Mouse (Mus musculus) erythroblast, embryonic 14.5 days (primary cell): ENCODE measurements around the gene Golph3. TPM values are rescaled to one million over a fixed set of nuclear protein-coding genes. Genes with fewer than 3 reads are reported as not detected.

ENCODE experiments used
- H3K27me3 ChIP-seq: 2 replicates; pipeline ENCODE4 v1.6.1; 2012; ENCODE audit warnings: inconsistent platforms; ENCODE audit not compliant: control insufficient read depth
- H3K36me3 ChIP-seq: 2 replicates; pipeline ENCODE4 v1.6.1; 2012; ENCODE audit warnings: mild to moderate bottlenecking, inconsistent platforms; ENCODE audit not compliant: control insufficient read depth
- H3K4me1 ChIP-seq: 2 replicates; pipeline ENCODE4 v1.6.1; 2012; ENCODE audit warnings: inconsistent platforms; ENCODE audit not compliant: control insufficient read depth
- H3K4me3 ChIP-seq: replicated peaks from 2 replicates; pipeline ENCODE3; 2012; ENCODE audit warnings: moderate library complexity, mild to moderate bottlenecking, inconsistent platforms
- H3K9me3 ChIP-seq: 2 replicates; pipeline ENCODE4 v1.6.1; 2012; ENCODE audit warnings: low read length, inconsistent platforms, mixed read lengths; ENCODE audit not compliant: control insufficient read depth
- GATA1 ChIP-seq: IDR thresholded peaks from 2 replicates; pipeline ENCODE4 v1.6.1; 2012; ENCODE audit warnings: low read length, inconsistent platforms, mixed read lengths
- TAL1 ChIP-seq: IDR thresholded peaks from 3 replicates; pipeline ENCODE4 v1.6.1; 2012; ENCODE audit warnings: low read length, inconsistent platforms, mixed read lengths
- polyA plus RNA-seq: library from polyadenylated mRNA; stranded (reverse); fragments of >175 nt; gene quantifications from 2 replicates; pipeline ENCODE4 v1.2.3, GENCODE M21; 2012

Gene Golph3
- 20.6 and 30.2 TPM in 2 replicates for polyA plus RNA-seq

GRCm38 (mm10) chr15:12321091-12321787, at the start of gene Golph3:
TSS of gene Golph3 (plus strand) at chr15:12321450.
- peaks cover 22% of the 10 kb centered on the region for H3K36me3 ChIP-seq
- peaks cover 48% of the 10 kb centered on the region for H3K4me1 ChIP-seq
- H3K4me3 ChIP-seq, result peak within 1 kb of the TSS; percentile 99
- H3K27me3 ChIP-seq, result peaks cover 11% of the 10 kb centered on the region
- no peak for TF ChIP-seq TAL1
- TF ChIP-seq GATA1, result no peak
- H3K9me3 ChIP-seq, result no peaks in the 10 kb centered on the region

DNA sequence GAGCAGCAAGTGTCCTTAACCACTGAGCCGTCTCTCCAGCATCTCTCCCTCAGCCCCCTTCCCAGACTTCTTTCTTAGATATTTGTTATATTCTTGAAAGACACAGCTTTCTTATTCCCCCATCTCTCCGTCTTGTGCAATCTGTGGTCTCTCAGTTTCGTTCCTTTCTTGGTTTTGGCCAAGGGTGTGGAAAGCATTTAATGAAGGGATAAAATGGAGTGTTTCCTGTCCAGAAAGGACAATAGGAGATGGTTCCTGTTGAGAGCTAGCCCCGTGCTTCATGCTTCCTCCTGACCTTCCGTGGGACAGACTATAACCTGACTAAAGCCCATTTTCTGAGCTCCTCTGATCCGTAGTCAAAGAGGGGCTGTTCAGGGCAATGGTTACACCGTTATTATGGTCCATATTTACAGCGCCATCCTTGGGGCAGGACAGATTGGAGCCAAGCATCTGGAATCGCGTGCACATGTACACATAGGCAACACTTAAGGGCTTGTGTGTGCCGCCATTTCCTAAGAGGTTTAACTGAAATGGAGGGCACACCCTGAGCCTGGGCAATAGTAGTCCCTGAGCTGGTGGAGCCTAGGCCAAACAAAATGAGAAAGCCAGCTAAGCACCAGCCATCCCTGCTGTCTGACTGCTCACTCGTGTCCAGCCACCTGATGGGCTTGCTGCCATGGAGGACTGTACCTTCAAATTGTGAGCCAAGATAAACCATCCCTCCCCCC, 47.8 kb upstream of the Golph3 start:
- no peak overlapping the region for H3K4me3 ChIP-seq
- H3K36me3 ChIP-seq, result peaks cover 29% of the 10 kb centered on the region
- TF ChIP-seq TAL1 (no peak), GATA1 (no peak)
- no peaks in the 10 kb centered on the region for H3K9me3 ChIP-seq
- H3K4me1 ChIP-seq, result peaks cover 21% of the 10 kb centered on the region
- no peaks in the 10 kb centered on the region for H3K27me3 ChIP-seq

DNA sequence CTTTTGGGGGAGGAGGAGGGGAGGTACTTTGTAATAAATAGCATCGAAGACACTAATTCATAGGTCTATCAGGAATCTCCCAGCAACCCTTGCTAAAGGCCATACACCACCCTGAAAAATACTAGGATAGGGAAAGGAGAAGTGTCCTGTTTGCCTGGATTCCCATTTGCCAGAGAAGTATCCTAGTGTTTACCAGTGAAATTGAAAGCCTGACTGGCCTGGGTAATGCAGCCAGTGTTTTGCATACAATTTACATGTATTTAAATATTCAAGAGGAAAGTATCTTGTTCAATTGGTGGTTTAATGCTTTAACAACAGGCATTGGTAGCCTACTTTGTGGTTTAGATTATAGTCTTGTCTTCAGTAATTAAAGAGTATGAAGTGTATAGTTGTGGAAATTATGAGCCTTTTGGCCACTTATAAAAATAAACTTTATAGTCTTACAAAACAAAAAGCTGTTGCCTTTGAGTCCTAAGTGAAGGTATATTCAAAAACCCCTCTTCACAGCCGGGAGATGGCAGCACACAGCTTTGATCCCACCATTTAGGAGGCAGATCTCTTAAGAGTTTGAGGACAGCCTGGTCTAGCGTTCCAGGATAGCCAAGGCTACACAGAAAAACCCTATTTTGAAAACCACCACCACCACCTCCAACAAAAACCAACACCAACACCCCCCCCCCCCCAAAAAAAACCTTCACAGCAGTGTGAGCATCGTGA, 47.0 kb upstream of the Golph3 start:
- no peaks in the 10 kb centered on the region for H3K27me3 ChIP-seq
- H3K4me1 ChIP-seq, result peaks cover 21% of the 10 kb centered on the region
- H3K9me3 ChIP-seq, result no peaks in the 10 kb centered on the region
- TF ChIP-seq GATA1, result no peak
- TF ChIP-seq TAL1, result no peak
- H3K4me3 ChIP-seq, result no peak overlapping the region
- peaks cover 22% of the 10 kb centered on the region for H3K36me3 ChIP-seq

DNA sequence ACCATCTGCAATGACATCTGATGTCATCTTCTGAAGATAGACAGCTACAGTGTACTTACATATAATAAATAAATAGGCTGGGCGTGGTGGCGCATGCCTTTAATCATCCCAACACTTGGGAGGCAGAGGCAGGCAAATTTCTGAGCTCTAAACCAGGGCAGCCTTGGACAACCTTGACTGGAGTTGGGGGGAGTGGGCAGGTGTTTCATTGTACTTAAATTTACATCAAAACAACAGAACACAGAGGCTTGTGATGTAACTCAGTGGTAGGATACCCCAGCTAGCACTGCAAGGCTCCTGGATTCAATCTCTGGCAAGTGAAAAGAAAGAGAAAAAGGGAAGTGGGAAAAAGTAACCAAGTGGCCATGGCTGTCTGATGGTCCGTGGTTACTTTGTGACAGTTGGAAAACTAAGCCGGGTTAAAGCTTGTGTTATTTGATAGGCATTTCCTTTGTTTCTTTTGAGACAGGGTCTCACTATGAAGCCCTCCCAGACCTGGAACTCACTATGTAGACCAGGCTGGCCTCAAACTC, 46.1 kb upstream of the Golph3 start:
- peaks cover 13% of the 10 kb centered on the region for H3K36me3 ChIP-seq
- H3K4me1 ChIP-seq, result peaks cover 21% of the 10 kb centered on the region
- no peaks in the 10 kb centered on the region for H3K27me3 ChIP-seq
- H3K4me3 ChIP-seq, result no peak overlapping the region
- H3K9me3 ChIP-seq, result no peaks in the 10 kb centered on the region
- TF ChIP-seq GATA1 (no peak), TAL1 (no peak)

DNA sequence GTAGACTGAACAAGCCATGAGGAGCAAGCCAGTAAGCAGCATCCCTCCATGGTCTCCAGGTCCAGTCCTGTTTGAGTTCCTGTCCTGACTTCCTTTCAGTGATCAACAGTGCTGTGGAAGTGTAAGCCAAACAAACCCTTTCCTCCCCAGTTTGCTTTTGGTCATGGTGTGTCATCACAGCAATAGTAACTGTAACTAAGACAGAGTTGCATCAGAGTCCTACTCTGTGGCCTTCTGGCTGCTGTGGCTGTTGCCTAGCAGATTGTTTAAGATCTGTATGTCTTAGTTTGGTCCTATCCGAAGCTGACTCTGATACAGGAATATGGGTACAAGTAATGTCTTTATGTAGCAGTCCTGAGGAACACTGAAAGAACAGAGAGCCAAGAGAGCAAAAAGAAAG, 41.4 kb upstream of the Golph3 start:
- no peaks in the 10 kb centered on the region for H3K27me3 ChIP-seq
- no peak overlapping the region for H3K4me3 ChIP-seq
- no peaks in the 10 kb centered on the region for H3K36me3 ChIP-seq
- peaks cover 6% of the 10 kb centered on the region for H3K9me3 ChIP-seq
- H3K4me1 ChIP-seq, result no peaks in the 10 kb centered on the region
- TF ChIP-seq GATA1 (no peak), TAL1 (no peak)

- Histone ChIP-seq H3K9me3 (peaks cover 6% of the 10 kb centered on the region), H3K27me3 (no peaks in the 10 kb centered on the region), H3K4me3 (no peak overlapping the region), H3K4me1 (no peaks in the 10 kb centered on the region), H3K36me3 (no peaks in the 10 kb centered on the region)
- TF ChIP-seq TAL1 (no peak), GATA1 (no peak)
Measured at GRCm38 (mm10) chr15:12284794-12285534, 36.3 kb upstream of the Golph3 start.

DNA sequence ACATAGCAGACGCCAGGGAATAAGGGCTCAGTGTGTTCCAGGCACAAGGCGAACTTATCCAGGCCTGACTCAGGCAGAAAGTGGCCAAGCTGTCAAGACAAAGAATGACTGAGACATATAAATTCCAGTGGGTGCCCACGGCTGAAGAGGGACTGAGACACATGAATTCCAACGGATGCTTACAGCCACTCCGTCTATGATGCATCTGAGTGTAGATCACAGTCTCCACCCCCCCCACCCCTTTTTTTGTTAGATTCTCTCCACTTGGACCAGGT, 35.8 kb upstream of the Golph3 start:
- H3K4me1 ChIP-seq, result peaks cover 4% of the 10 kb centered on the region
- no peak for TF ChIP-seq GATA1
- TF ChIP-seq TAL1, result no peak
- no peaks in the 10 kb centered on the region for H3K36me3 ChIP-seq
- no peaks in the 10 kb centered on the region for H3K27me3 ChIP-seq
- H3K4me3 ChIP-seq, result no peak overlapping the region
- H3K9me3 ChIP-seq, result peaks cover 6% of the 10 kb centered on the region

GRCm38 (mm10) chr15:12290330-12290729, 30.9 kb upstream of the Golph3 start:
- Histone ChIP-seq H3K27me3 (no peaks in the 10 kb centered on the region), H3K9me3 (no peaks in the 10 kb centered on the region), H3K4me3 (no peak overlapping the region), H3K4me1 (peaks cover 8% of the 10 kb centered on the region), H3K36me3 (no peaks in the 10 kb centered on the region)
- TF ChIP-seq GATA1 (no peak), TAL1 (no peak)
